Mouse (Mus musculus): ENCODE measurements around the gene Wbp2nl. TPM values are rescaled to one million over a fixed set of nuclear protein-coding genes. Genes with fewer than 3 reads are reported as not detected.

Wbp2nl gene
- polyA plus RNA-seq, 1 experiment from 2014 or later = 0.16 TPM

DNA sequence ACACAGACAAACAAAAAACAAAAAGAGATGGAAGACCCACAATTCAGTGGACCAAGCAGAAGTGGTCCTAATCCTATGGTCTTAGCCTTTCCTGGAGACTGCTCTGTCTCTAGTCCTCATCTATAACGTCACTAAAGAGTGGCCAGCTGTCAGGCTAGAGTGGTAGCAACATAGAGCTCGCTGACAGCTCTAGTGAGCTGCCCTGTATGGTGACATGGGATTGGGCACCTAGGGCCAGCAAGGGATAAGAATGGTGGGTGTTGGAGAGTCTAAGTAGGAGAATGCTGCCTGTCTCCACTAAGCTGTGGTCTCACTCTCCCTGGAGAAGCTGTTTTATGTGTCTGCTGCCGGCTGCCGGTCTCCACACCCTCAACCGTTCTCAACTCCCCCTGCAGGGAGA is 5.9 kb upstream of the Wbp2nl start:
- WGBS = 26% methylated on average over 5 of the region's 5 CpGs
- ATAC-seq (replicated peaks; ENCODE audit: low FRiP score, low TSS enrichment, low read depth) = no peak; the same call in 1 of the 2 replicates

DNA sequence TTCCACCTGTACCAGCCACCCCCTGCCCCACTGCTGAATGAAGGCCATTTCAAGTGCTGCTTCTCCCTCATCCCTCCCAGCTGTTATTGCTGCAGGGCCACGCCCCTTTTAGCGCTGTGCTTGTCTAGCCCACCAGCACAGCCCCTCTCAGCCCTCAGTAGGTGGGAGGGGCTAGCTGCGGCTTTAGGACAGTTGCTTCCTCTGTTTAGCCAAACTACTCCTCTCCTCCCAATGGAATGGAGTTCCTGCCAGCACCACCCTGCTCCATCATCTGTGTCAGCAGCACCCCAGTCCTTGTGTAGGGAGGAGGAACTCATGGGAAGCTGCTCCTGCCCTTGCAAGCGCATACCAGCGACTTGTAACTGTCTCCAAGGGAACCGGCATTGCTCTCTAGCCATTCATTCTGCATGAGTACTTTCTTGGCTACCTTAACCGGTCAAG is 5.5 kb upstream of the Wbp2nl start:
- Histone ChIP-seq H3K9me3 (ENCODE audit: control insufficient read depth, low read length) (no peaks in the 10 kb centered on the region), H3K4me1 (replicated peaks; ENCODE audit: control insufficient read depth, insufficient read depth, low read length) (peaks cover 9% of the 10 kb centered on the region), H3K9ac (ENCODE audit: low read length) (no peak overlapping the region), H3K27me3 (replicated peaks; ENCODE audit: control insufficient read depth, insufficient read depth, low read length) (no peaks in the 10 kb centered on the region), H3K4me3 (ENCODE audit: low read depth, low read length) (peak overlapping the region; percentile 16; the same call in 1 of the 2 replicates), H3K4me2 (ENCODE audit: low read length) (peak overlapping the region; percentile 35), H3K27ac (ENCODE audit: low read depth) (no peak overlapping the region), H3K36me3 (ENCODE audit: control insufficient read depth, insufficient read depth, low read length) (0 out of 2 replicates have a peak, but pooled peaks cover 4% of the 10 kb centered on the region)
- 2% methylated on average over 7 of the region's 7 CpGs for WGBS
- ATAC-seq (replicated peaks; ENCODE audit: low FRiP score, low TSS enrichment, low read depth) = peak; percentile 74
- DNase-seq (ENCODE audit: low spot score) = peak; percentile 65

More for the DNA sequence above, 5.9 kb upstream of the Wbp2nl start:
- Histone ChIP-seq H3K9ac (ENCODE audit: low read length) (no peak overlapping the region), H3K27ac (ENCODE audit: low read depth) (no peak overlapping the region), H3K4me3 (ENCODE audit: low read depth, low read length) (peak overlapping the region; percentile 16; the same call in 1 of the 2 replicates), H3K4me1 (replicated peaks; ENCODE audit: control insufficient read depth, insufficient read depth, low read length) (peaks cover 9% of the 10 kb centered on the region), H3K36me3 (ENCODE audit: control insufficient read depth, insufficient read depth, low read length) (0 out of 2 replicates have a peak, but pooled peaks cover 4% of the 10 kb centered on the region), H3K9me3 (ENCODE audit: control insufficient read depth, low read length) (no peaks in the 10 kb centered on the region), H3K4me2 (ENCODE audit: low read length) (peak overlapping the region; percentile 35), H3K27me3 (replicated peaks; ENCODE audit: control insufficient read depth, insufficient read depth, low read length) (no peaks in the 10 kb centered on the region)
- DNase-seq (ENCODE audit: low spot score) = no peak

DNA sequence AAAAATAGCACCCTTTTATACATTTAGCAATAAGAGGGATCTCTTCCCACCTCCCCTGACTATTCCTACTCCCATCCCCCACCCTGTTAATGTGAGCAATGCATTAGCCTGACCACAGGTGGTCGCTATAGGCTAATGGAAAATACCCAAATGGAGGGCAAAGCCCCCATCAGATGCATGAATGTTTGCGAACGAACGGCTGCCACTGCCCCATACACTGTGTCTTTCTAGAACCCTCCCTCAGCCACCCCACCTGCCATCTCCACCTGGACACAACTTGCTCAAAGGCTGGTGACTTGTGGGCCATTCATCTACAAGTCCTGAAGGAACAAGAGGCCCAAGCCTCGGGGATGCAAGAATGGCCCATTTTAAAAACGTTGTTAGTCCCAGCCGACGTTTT is 4.7 kb upstream of the Wbp2nl start:
- Histone ChIP-seq H3K4me3 (ENCODE audit: low read depth, low read length) (no peak overlapping the region), H3K9ac (ENCODE audit: low read length) (no peak overlapping the region), H3K4me2 (ENCODE audit: low read length) (no peak overlapping the region), H3K9me3 (ENCODE audit: control insufficient read depth, low read length) (no peaks in the 10 kb centered on the region), H3K36me3 (ENCODE audit: control insufficient read depth, insufficient read depth, low read length) (0 out of 2 replicates have a peak, but pooled peaks cover 4% of the 10 kb centered on the region), H3K4me1 (replicated peaks; ENCODE audit: control insufficient read depth, insufficient read depth, low read length) (peaks cover 9% of the 10 kb centered on the region), H3K27me3 (replicated peaks; ENCODE audit: control insufficient read depth, insufficient read depth, low read length) (no peaks in the 10 kb centered on the region), H3K27ac (ENCODE audit: low read depth) (no peak overlapping the region)
- no peak for DNase-seq (ENCODE audit: low spot score)
- ATAC-seq (replicated peaks; ENCODE audit: low FRiP score, low TSS enrichment, low read depth) = no peak
- WGBS = 48% methylated on average over 8 of the region's 8 CpGs

DNA sequence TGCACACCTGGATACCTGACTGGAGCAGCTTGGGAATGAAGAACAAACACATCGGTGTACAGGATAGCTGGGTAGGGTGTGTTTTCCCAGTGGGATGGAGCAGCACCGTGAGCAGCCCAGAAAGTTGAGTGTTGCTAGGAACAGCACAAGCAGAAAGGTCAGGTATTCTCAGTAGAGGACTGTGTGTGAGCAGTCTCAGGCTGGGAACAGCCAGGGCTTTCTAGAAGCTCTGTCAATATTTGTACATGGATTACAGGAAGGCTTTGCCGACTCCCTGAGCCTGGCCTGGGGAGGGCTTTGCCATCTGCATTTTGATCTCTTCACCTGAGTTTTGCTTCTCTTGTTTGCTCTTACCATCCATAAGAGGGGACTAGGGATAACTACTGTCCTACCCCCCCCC is 8.4 kb downstream of the Wbp2nl start:
- WGBS = 75% methylated on average over 3 of the region's 3 CpGs
- no peaks in the 10 kb centered on the region for H3K4me1 ChIP-seq (replicated peaks; ENCODE audit: control insufficient read depth, insufficient read depth, low read length)

DNA sequence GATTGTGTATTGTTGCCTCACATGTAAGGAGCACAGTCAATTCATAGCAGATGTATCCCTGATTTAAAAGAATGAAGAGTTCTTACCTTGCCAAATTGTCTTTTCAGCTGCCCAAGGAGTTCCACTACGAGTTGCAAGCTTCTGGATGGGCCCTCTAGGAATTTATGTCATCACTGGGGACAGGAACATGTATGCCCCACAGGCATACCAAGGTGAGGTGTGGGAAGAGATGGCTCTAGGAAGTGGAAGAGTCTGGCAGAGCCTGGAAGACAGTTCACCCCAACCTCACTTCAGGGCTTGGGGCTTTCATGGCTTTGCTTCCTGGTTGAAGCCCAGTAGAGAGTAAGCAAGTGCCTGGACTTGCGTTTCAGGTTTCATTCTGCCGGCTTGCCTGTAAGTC is 9.7 kb downstream of the Wbp2nl start:
- H3K27ac ChIP-seq (ENCODE audit: low read depth) = no peak overlapping the region
- H3K4me2 ChIP-seq (ENCODE audit: low read length) = no peak overlapping the region
- H3K4me1 ChIP-seq (replicated peaks; ENCODE audit: control insufficient read depth, insufficient read depth, low read length) = no peaks in the 10 kb centered on the region
- 80% methylated on average over 3 of the region's 3 CpGs for WGBS
- no peaks in the 10 kb centered on the region for H3K36me3 ChIP-seq (ENCODE audit: control insufficient read depth, insufficient read depth, low read length)
- H3K9me3 ChIP-seq (ENCODE audit: control insufficient read depth, low read length) = no peaks in the 10 kb centered on the region
- ATAC-seq (replicated peaks; ENCODE audit: low FRiP score, low TSS enrichment, low read depth) (no peak), DNase-seq (ENCODE audit: low spot score) (no peak)
- no peak overlapping the region for H3K4me3 ChIP-seq (ENCODE audit: low read depth, low read length)
- H3K9ac ChIP-seq (ENCODE audit: low read length) = no peak overlapping the region
- no peaks in the 10 kb centered on the region for H3K27me3 ChIP-seq (replicated peaks; ENCODE audit: control insufficient read depth, insufficient read depth, low read length)

More for the DNA sequence above, 8.4 kb downstream of the Wbp2nl start:
- Histone ChIP-seq H3K4me2 (ENCODE audit: low read length) (no peak overlapping the region), H3K9me3 (ENCODE audit: control insufficient read depth, low read length) (no peaks in the 10 kb centered on the region), H3K9ac (ENCODE audit: low read length) (no peak overlapping the region), H3K36me3 (ENCODE audit: control insufficient read depth, insufficient read depth, low read length) (no peaks in the 10 kb centered on the region), H3K27me3 (replicated peaks; ENCODE audit: control insufficient read depth, insufficient read depth, low read length) (no peaks in the 10 kb centered on the region), H3K27ac (ENCODE audit: low read depth) (no peak overlapping the region), H3K4me3 (ENCODE audit: low read depth, low read length) (no peak overlapping the region)
- ATAC-seq (replicated peaks; ENCODE audit: low FRiP score, low TSS enrichment, low read depth) (0 out of 2 replicates have a peak, but pooled peaks have one; percentile 62), DNase-seq (ENCODE audit: low spot score) (peak; percentile 51)

DNA sequence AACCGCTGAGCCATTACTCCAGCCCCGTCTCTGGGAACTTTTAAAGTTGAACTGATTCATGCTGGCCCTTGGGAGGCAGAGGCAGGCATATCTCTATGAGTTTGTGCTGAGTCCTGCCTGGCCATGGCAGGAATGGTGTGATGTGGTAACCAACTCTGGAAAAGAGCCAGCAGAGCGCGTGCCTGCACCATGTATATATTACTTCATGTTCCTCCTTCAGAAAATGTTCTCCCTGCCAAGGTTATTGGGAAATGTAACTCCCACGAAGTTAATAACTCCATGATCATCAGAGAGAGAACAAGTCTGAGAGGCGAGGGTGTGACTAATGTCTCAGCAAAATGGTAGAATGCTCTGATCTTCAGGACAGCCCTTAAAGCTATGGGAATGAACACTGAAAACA is 19.1 kb downstream of the Wbp2nl start:
- WGBS = 83% methylated on average over 6 of the region's 6 CpGs
- no peak overlapping the region for H3K9ac ChIP-seq (ENCODE audit: low read length)
- no peak for ATAC-seq (replicated peaks; ENCODE audit: low FRiP score, low TSS enrichment, low read depth)
- no peak overlapping the region for H3K4me3 ChIP-seq (ENCODE audit: low read depth, low read length)
- H3K27me3 ChIP-seq (replicated peaks; ENCODE audit: control insufficient read depth, insufficient read depth, low read length) = no peaks in the 10 kb centered on the region
- no peak for DNase-seq (ENCODE audit: low spot score)
- H3K27ac ChIP-seq (ENCODE audit: low read depth) = no peak overlapping the region
- H3K4me2 ChIP-seq (ENCODE audit: low read length) = no peak overlapping the region
- no peaks in the 10 kb centered on the region for H3K36me3 ChIP-seq (ENCODE audit: control insufficient read depth, insufficient read depth, low read length)
- H3K9me3 ChIP-seq (ENCODE audit: control insufficient read depth, low read length) = no peaks in the 10 kb centered on the region
- H3K4me1 ChIP-seq (replicated peaks; ENCODE audit: control insufficient read depth, insufficient read depth, low read length) = no peaks in the 10 kb centered on the region

DNA sequence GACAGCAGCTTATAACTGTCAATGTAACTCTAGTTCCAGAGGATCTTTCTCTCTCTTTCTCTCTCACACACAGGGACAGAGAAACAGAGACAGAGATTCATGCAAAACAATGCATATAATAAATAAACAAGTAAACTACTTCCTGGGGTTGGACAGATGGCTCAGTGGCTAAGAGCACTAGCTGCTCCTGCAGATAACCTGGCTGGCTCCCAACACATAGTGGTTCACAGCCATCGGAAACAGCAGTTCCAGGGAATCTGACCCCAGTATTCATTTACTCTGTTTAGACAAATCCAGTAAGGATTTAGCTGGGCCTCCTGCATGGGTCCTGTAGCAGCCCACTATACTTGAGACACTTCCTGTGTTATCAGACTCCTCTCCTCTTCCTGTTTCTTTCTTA is 20.9 kb downstream of the Wbp2nl start:
- no peak for DNase-seq (ENCODE audit: low spot score)
- Histone ChIP-seq H3K9ac (ENCODE audit: low read length) (no peak overlapping the region), H3K9me3 (ENCODE audit: control insufficient read depth, low read length) (no peaks in the 10 kb centered on the region), H3K27me3 (replicated peaks; ENCODE audit: control insufficient read depth, insufficient read depth, low read length) (no peaks in the 10 kb centered on the region), H3K36me3 (ENCODE audit: control insufficient read depth, insufficient read depth, low read length) (no peaks in the 10 kb centered on the region), H3K27ac (ENCODE audit: low read depth) (no peak overlapping the region), H3K4me2 (ENCODE audit: low read length) (no peak overlapping the region), H3K4me3 (ENCODE audit: low read depth, low read length) (no peak overlapping the region), H3K4me1 (replicated peaks; ENCODE audit: control insufficient read depth, insufficient read depth, low read length) (no peaks in the 10 kb centered on the region)
- WGBS = 25% methylated on average over 1 of the region's 1 CpGs
- ATAC-seq (replicated peaks; ENCODE audit: low FRiP score, low TSS enrichment, low read depth) = no peak

DNA sequence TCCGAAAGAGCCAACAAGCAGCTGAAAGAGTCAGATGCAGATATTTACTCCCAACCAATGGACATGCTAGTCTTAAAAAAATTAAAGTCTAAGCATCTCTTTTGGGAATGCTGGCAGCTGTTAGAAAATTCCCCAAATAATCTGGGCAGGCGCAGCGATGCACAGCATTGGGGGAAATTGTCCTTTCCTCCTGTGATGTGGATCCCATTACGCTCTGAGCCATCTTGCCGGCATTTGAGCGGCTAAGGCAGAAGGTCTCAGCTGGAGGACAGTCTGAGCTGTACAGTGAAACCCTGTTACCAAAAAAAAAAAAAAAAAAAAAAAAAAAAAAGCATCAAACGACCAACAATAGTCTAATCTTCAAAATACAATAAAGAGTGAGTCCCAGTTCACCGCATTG is 23.4 kb downstream of the Wbp2nl start:
- H3K4me2 ChIP-seq (ENCODE audit: low read length) = no peak overlapping the region
- ATAC-seq (replicated peaks; ENCODE audit: low FRiP score, low TSS enrichment, low read depth) (no peak), DNase-seq (ENCODE audit: low spot score) (no peak)
- H3K9me3 ChIP-seq (ENCODE audit: control insufficient read depth, low read length) = no peaks in the 10 kb centered on the region
- WGBS = 80% methylated on average over 8 of the region's 8 CpGs
- no peaks in the 10 kb centered on the region for H3K36me3 ChIP-seq (ENCODE audit: control insufficient read depth, insufficient read depth, low read length)
- H3K27me3 ChIP-seq (replicated peaks; ENCODE audit: control insufficient read depth, insufficient read depth, low read length) = no peaks in the 10 kb centered on the region
- H3K27ac ChIP-seq (ENCODE audit: low read depth) = no peak overlapping the region
- no peaks in the 10 kb centered on the region for H3K4me1 ChIP-seq (replicated peaks; ENCODE audit: control insufficient read depth, insufficient read depth, low read length)
- H3K9ac ChIP-seq (ENCODE audit: low read length) = no peak overlapping the region
- H3K4me3 ChIP-seq (ENCODE audit: low read depth, low read length) = no peak overlapping the region

DNA sequence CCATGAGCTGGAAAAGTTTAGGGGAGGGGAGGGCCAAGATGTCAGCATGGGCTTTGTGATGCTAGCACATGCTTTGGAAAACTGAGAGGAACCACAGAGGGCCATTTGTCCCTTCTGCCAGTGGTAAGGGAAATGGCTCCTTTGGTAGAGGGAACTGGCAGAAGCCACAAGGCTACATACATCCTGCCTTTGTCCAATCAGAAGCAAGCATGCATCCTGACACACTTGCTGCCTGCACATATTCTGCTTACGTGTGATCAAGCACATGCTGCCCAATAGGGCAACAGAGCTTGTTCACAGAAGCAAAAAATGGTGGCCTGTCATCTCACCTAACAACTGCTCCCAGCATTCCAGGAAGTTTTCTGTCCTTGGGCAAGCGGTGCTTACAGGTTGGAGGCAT is 26.6 kb downstream of the Wbp2nl start:
- ATAC-seq (replicated peaks; ENCODE audit: low FRiP score, low TSS enrichment, low read depth) (no peak), DNase-seq (ENCODE audit: low spot score) (no peak)
- Histone ChIP-seq H3K9me3 (ENCODE audit: control insufficient read depth, low read length) (no peaks in the 10 kb centered on the region), H3K27ac (ENCODE audit: low read depth) (no peak overlapping the region), H3K4me2 (ENCODE audit: low read length) (no peak overlapping the region), H3K27me3 (replicated peaks; ENCODE audit: control insufficient read depth, insufficient read depth, low read length) (no peaks in the 10 kb centered on the region), H3K4me1 (replicated peaks; ENCODE audit: control insufficient read depth, insufficient read depth, low read length) (no peaks in the 10 kb centered on the region), H3K4me3 (ENCODE audit: low read depth, low read length) (no peak overlapping the region), H3K9ac (ENCODE audit: low read length) (no peak overlapping the region), H3K36me3 (ENCODE audit: control insufficient read depth, insufficient read depth, low read length) (peaks cover 14% of the 10 kb centered on the region)
- WGBS = 61% methylated on average over 2 of the region's 2 CpGs

All from intestine, embryonic 14.5 days (tissue).